Mouse (Mus musculus) lung, postnatal 0 days (tissue): ENCODE data around the gene Glb1l3. TPM values are rescaled to one million over a fixed set of nuclear protein-coding genes. Genes with fewer than 3 reads are reported as not detected.

Source experiments
- ATAC-seq: fragments of 200-750 bp; cut with Nextera tagmentation; 2 replicates; pipeline ENCODE4 v1.8.0; 2017; ENCODE audit warnings: moderate library complexity
- DNase-seq: peaks from one replicate; pipeline ENCODE4 v3.0.0-alpha.2; 2016; ENCODE audit warnings: low spot score
- H3K27ac ChIP-seq: fragments of 300-500 bp; sonication (generic); 2 replicates; pipeline ENCODE4 v1.5.1; 2014; ENCODE audit warnings: antibody characterized with exemption, mild to moderate bottlenecking, low read length, mixed read lengths
- H3K27me3 ChIP-seq: fragments of 300-500 bp; sonication (generic); replicated peaks from 2 replicates; pipeline ENCODE4 v1.6.1; 2014; ENCODE audit warnings: low read length, mixed read lengths; ENCODE audit not compliant: insufficient read depth
- H3K36me3 ChIP-seq: fragments of 300-500 bp; sonication (generic); 2 replicates; pipeline ENCODE4 v1.6.1; 2014; ENCODE audit warnings: low read length, mixed read lengths; ENCODE audit not compliant: insufficient read depth
- H3K4me1 ChIP-seq: fragments of 300-500 bp; sonication (generic); 2 replicates; pipeline ENCODE4 v1.6.1; 2014; ENCODE audit warnings: antibody characterized with exemption, low read depth, low read length, mixed read lengths; ENCODE audit not compliant: insufficient read depth
- H3K4me2 ChIP-seq: fragments of 300-500 bp; sonication (generic); replicated peaks from 2 replicates; pipeline ENCODE4 v1.6.1; 2014; ENCODE audit warnings: low read depth, mild to moderate bottlenecking, low read length, moderate library complexity, mixed read lengths
- H3K4me3 ChIP-seq: fragments of 300-500 bp; sonication (generic); 2 replicates; pipeline ENCODE4 v1.5.1; 2014; ENCODE audit warnings: low read depth, low read length
- H3K9ac ChIP-seq: fragments of 300-500 bp; sonication (generic); replicated peaks from 2 replicates; pipeline ENCODE4 v1.6.1; 2014; ENCODE audit warnings: low read depth, mild to moderate bottlenecking
- H3K9me3 ChIP-seq: fragments of 300-500 bp; sonication (generic); 2 replicates; pipeline ENCODE4 v1.6.1; 2016; ENCODE audit warnings: low read length, mixed read lengths
- CTCF ChIP-seq: IDR thresholded peaks from 2 replicates; pipeline ENCODE4 v1.5.1; 2016; ENCODE audit warnings: antibody characterized with exemption, mild to moderate bottlenecking
- EP300 ChIP-seq: IDR thresholded peaks from 2 replicates; pipeline ENCODE4 v1.6.1; 2016; ENCODE audit warnings: antibody characterized with exemption, mild to moderate bottlenecking, control low read depth
- WGBS: fragments of 180-500 bp; shearing (Covaris S2); extraction: QIAGEN DNeasy Blood & Tissue Kit; methylation state at CpG from one replicate; pipeline ENCODE4 v1.1.7; 2014; 5-methylcytosine and 5-hydroxymethylcytosine counted together
- polyA plus RNA-seq: library from polyadenylated mRNA; unstranded; fragments of >200 nt; fragmentation: Nextera tagmentation; extraction: Ambion mirVana; gene quantifications from 2 replicates; pipeline ENCODE4 v1.2.1, GENCODE M21; 2015

Glb1l3 gene
- polyA plus RNA-seq, 1 experiment from 2014 or later: 0.90 TPM

DNA sequence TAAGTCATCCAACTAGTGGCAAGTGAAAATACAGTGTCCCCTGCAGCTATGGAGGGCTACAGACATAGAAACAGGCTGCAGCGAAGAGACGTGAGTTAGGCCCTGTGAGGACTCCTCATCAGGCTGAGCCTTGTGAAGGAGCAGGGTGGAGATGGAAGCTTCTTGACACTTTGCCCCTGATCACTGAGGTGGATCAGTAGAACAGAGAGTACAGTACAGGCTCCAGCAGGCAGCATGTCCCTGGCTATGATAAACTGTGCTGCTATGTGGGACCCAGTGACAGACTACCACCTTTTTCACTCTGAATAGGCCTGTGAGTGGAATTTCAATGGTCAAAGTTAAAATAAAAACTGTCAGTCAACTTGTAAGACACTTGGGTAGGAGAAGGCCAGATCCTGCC is 60.3 kb downstream of the Glb1l3 start:
- ATAC-seq (no peak), DNase-seq (no peak)
- no peaks in the 10 kb centered on the region for H3K4me1 ChIP-seq
- no peak overlapping the region for H3K9ac ChIP-seq
- H3K4me3 ChIP-seq: no peak overlapping the region
- 96% methylated on average over 2 of the region's 2 CpGs for WGBS
- H3K4me2 ChIP-seq: no peak overlapping the region
- H3K27me3 ChIP-seq: no peaks in the 10 kb centered on the region
- no peaks in the 10 kb centered on the region for H3K9me3 ChIP-seq
- no peaks in the 10 kb centered on the region for H3K36me3 ChIP-seq
- no peak overlapping the region for H3K27ac ChIP-seq
- no peak for TF ChIP-seq CTCF
- TF ChIP-seq EP300: no peak

DNA sequence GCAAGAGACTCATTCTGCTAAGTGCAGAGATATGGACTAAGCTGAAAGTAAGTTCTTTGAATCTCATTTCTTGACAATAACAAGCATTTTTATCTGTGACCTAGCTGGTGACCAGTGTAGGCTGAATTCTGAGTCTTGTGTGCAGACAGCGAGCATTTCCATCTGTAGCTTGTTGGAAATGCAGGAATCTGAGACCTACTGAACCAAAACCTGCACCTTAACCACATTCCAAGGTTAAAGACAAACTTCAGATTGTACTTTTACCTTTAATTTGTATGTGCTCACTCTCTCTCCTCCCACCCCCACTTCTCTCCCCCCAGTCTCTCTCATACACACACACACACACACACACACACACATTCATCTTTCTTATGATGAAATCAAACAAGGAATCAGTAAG is 62.0 kb downstream of the Glb1l3 start:
- H3K27me3 ChIP-seq: no peaks in the 10 kb centered on the region
- H3K27ac ChIP-seq: no peak overlapping the region
- DNase-seq (no peak), ATAC-seq (no peak)
- H3K4me1 ChIP-seq: no peaks in the 10 kb centered on the region
- no peak overlapping the region for H3K9ac ChIP-seq
- H3K9me3 ChIP-seq: no peaks in the 10 kb centered on the region
- H3K4me2 ChIP-seq: no peak overlapping the region
- no peak overlapping the region for H3K4me3 ChIP-seq
- no peak for TF ChIP-seq EP300
- no peak for TF ChIP-seq CTCF
- WGBS: 74% methylated on average over 1 of the region's 1 CpGs
- no peaks in the 10 kb centered on the region for H3K36me3 ChIP-seq

DNA sequence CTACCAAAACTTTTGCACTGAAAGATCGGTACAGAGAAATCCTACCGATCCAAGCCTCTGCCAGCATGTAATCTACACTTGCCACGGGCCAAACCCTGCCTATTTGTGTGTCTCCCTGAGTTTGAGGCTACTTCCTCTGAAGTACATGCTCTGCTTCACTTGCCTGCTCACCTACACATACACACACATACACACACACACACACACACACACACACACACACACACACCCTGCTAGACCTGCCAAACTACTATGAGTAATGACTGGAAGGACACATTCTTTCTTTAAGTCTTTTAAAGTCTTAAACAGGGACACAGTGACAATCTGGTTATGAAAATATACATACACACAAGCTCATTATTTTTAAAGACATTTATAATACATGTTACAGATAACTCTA is 62.5 kb downstream of the Glb1l3 start:
- Histone ChIP-seq H3K4me1 (no peaks in the 10 kb centered on the region), H3K36me3 (no peaks in the 10 kb centered on the region), H3K9ac (no peak overlapping the region), H3K27me3 (no peaks in the 10 kb centered on the region), H3K27ac (no peak overlapping the region), H3K4me3 (no peak overlapping the region), H3K4me2 (no peak overlapping the region), H3K9me3 (no peaks in the 10 kb centered on the region)
- TF ChIP-seq EP300: no peak
- TF ChIP-seq CTCF: no peak
- ATAC-seq (no peak), DNase-seq (no peak)
- 82% methylated on average over 3 of the region's 3 CpGs for WGBS

DNA sequence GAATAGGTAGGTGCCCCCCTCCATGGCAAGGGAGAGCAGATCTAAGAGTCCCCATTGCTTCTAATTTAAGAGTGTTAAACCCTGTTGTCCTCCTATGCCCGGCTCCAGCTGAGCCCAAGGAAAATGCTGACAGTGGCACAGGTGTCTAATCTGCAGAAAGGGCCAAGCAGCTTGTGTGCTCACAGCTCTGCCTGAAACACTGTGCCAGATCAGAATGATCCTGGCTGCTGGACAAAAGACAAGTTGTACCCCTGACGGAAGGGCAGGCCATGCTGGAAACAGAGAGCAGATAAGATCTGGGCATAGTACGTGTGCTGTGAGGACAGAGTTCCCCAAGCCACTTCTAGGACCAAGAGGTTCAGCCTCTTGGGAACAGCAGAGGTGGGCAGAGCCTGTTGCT is 67.9 kb downstream of the Glb1l3 start:
- Histone ChIP-seq H3K27me3 (no peaks in the 10 kb centered on the region), H3K4me2 (no peak overlapping the region), H3K9ac (no peak overlapping the region), H3K4me3 (no peak overlapping the region), H3K4me1 (no peaks in the 10 kb centered on the region), H3K36me3 (no peaks in the 10 kb centered on the region), H3K27ac (no peak overlapping the region), H3K9me3 (no peaks in the 10 kb centered on the region)
- DNase-seq (no peak), ATAC-seq (no peak)
- TF ChIP-seq EP300: no peak
- TF ChIP-seq CTCF: no peak
- whole genome bisulfite sequencing: 62% methylated on average over 3 of the region's 3 CpGs

DNA sequence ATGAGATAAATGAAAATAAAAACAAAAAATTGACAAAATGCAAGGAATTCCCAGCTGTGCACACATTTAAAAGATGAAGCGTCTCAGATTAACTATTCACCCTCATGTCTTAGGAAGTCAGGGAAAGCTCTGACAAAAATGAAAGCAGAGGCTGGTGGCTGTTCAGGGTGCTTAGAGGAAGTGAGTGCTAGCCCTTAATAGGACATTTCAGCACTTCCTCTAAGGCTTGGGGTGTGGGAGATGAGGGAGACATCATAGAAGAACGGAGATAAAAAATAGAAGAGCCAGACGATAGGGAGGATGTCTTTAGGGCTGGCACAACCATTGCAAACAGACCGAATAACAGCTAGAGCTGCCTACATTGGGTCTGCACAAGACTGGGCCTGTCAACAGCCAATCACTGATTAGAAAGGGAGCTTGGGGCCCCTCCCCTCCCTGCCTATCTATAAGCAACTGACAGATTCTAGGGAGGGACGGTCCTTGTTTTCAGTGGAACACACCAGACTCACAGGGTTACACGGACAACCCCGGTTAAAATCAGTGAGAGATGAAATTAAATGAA is 77.2 kb downstream of the Glb1l3 start:
- Histone ChIP-seq H3K4me1 (no peaks in the 10 kb centered on the region), H3K4me3 (no peak overlapping the region), H3K27ac (no peak overlapping the region), H3K36me3 (no peaks in the 10 kb centered on the region), H3K9me3 (no peaks in the 10 kb centered on the region), H3K9ac (no peak overlapping the region), H3K27me3 (no peaks in the 10 kb centered on the region), H3K4me2 (no peak overlapping the region)
- ATAC-seq: no peak; the same call in 1 of the 2 replicates
- WGBS: 48% methylated on average over 7 of the region's 7 CpGs
- no peak for DNase-seq
- no peak for TF ChIP-seq CTCF

DNA sequence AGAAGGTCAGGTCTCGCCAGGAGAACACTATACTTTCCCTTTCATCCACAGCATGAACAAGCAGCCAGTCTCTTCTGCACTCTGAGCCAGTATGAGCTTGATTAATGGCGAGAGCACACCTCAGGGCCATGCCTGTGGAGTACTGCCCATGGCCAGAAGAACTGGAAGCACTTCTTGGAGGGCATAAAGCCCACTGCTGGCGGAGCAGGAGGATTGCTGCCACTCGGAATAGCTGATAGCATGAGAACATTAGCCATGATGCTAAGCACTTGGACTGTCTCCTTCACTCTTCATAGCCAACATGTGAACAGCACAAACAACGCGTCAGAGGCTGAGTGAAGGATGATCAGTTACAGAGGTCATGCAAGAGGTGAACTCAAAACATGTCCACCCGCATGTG is 82.3 kb downstream of the Glb1l3 start:
- Histone ChIP-seq H3K36me3 (no peaks in the 10 kb centered on the region), H3K27me3 (no peaks in the 10 kb centered on the region), H3K9me3 (no peaks in the 10 kb centered on the region), H3K4me3 (no peak overlapping the region), H3K4me2 (no peak overlapping the region), H3K4me1 (no peaks in the 10 kb centered on the region), H3K9ac (no peak overlapping the region), H3K27ac (no peak overlapping the region)
- DNase-seq (no peak), ATAC-seq (no peak)
- TF ChIP-seq CTCF: no peak
- TF ChIP-seq EP300: no peak
- WGBS: 76% methylated on average over 7 of the region's 7 CpGs
